Mouse (Mus musculus) lung, adult 2 months (tissue): ENCODE results near the gene Proser2.

Experiments used
- CTCF ChIP-seq: fragments of 200-500 bp; IDR thresholded peaks from 2 replicates; pipeline ENCODE4 v1.5.1; 2011; ENCODE audit warnings: mild to moderate bottlenecking, low read length, control low read depth; ENCODE audit not compliant: insufficient read depth
- POLR2A ChIP-seq: fragments of 200-500 bp; IDR thresholded peaks from 2 replicates; pipeline ENCODE4 v1.6.1; 2011; ENCODE audit warnings: low read depth, mild to moderate bottlenecking, control low read depth, low read length, borderline replicate concordance; ENCODE audit errors: extremely low read depth

DNA sequence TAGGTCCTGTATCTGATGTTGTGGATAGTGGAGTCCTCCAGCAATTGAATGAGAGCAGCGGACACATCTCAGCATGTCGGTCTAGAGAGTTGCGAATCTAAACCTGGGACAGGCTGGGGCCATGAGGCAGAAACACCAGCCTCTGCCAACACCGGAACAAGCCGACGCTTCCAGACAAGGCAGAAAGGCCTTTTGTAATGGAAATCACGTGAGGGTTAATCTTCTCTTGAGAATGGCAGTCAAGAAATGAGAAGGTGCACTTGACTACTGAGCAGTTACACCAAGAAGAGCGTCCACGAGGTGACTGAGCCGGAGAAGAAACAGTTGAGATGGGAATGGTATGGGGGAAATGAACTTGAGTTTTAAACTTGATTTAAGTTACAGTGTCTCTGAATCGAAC is 74.5 kb downstream of the Proser2 start:
- no peak for TF ChIP-seq POLR2A
- no peak for TF ChIP-seq CTCF
